Mouse (Mus musculus) olfactory bulb, adult 2 months (tissue): ENCODE measurements around the gene Babam2. TPM values are rescaled to one million over a fixed set of nuclear protein-coding genes. Genes with fewer than 3 reads are reported as not detected.

Experiments
- H3K27ac ChIP-seq: fragments of 200-500 bp; 2 replicates; pipeline ENCODE4 v1.5.1; 2012; ENCODE audit warnings: low read depth, low read length; ENCODE audit not compliant: insufficient read depth
- H3K4me1 ChIP-seq: fragments of 200-500 bp; 2 replicates; pipeline ENCODE4 v1.6.1; 2012; ENCODE audit warnings: low read length; ENCODE audit not compliant: control insufficient read depth, insufficient read depth
- H3K4me3 ChIP-seq: fragments of 200-500 bp; 2 replicates; pipeline ENCODE4 v1.5.1; 2012; ENCODE audit warnings: mild to moderate bottlenecking, low read depth, low read length, moderate library complexity; ENCODE audit not compliant: insufficient read depth
- CTCF ChIP-seq: fragments of 200-500 bp; IDR thresholded peaks from 2 replicates; pipeline ENCODE4 v1.5.1; 2012; ENCODE audit warnings: low read depth, mild to moderate bottlenecking, low read length, moderate library complexity; ENCODE audit not compliant: insufficient read depth
- POLR2A ChIP-seq: fragments of 200-500 bp; IDR thresholded peaks from 2 replicates; pipeline ENCODE4 v1.6.1; 2012; ENCODE audit warnings: mild to moderate bottlenecking, low read depth, low read length, moderate library complexity; ENCODE audit not compliant: insufficient read depth
- WGBS: fragments of 180-500 bp; shearing (Covaris S2); methylation state at CpG from one replicate; pipeline ENCODE4 v1.1.7; 2018; 5-methylcytosine and 5-hydroxymethylcytosine counted together
- polyA plus RNA-seq: library from polyadenylated mRNA; stranded (reverse); fragments of >200 nt; gene quantifications from 2 replicates; pipeline ENCODE4 v1.2.4, GENCODE M21; 2012; ENCODE audit warnings: low replicate concordance; ENCODE audit not compliant: missing spikeins, insufficient read depth, insufficient read length

Babam2 gene
- polyA plus RNA-seq, 1 experiment = not detected

- Histone ChIP-seq H3K4me1 (no peaks in the 10 kb centered on the region), H3K27ac (no peak overlapping the region), H3K4me3 (no peak overlapping the region)
- 95% methylated on average over 1 of the region's 1 CpGs for WGBS
- TF ChIP-seq POLR2A = no peak
- no peak for TF ChIP-seq CTCF
Observed at GRCm38 (mm10) chr5:31682305-31682704, 15.2 kb upstream of the Babam2 start.

GRCm38 (mm10) chr5:31686040-31686439 lies 11.4 kb upstream of the Babam2 start:
- Histone ChIP-seq H3K4me1 (no peaks in the 10 kb centered on the region), H3K4me3 (no peak overlapping the region), H3K27ac (no peak overlapping the region)
- TF ChIP-seq CTCF = no peak
- TF ChIP-seq POLR2A = no peak
- 59% methylated on average over 2 of the region's 2 CpGs for WGBS

- H3K4me3 ChIP-seq = no peak overlapping the region
- WGBS = 92% methylated on average over 3 of the region's 3 CpGs
- H3K27ac ChIP-seq = no peak overlapping the region
- TF ChIP-seq CTCF (no peak), POLR2A (no peak)
- H3K4me1 ChIP-seq = no peaks in the 10 kb centered on the region
Observed at GRCm38 (mm10) chr5:31687972-31688371, 9.5 kb upstream of the Babam2 start.

- TF ChIP-seq POLR2A (no peak), CTCF (no peak)
- 0 out of 2 replicates have a peak, but pooled peaks cover 3% of the 10 kb centered on the region for H3K4me1 ChIP-seq
- no peak overlapping the region for H3K27ac ChIP-seq
- no peak overlapping the region for H3K4me3 ChIP-seq
Observed at GRCm38 (mm10) chr5:31693191-31693590, 4.3 kb upstream of the Babam2 start.

GRCm38 (mm10) chr5:31696971-31697643 lies 377 bp upstream of the Babam2 start, which contains the start of gene Rbks:
Rbks (minus strand) TSS chr5:31697627.
- H3K27ac ChIP-seq = peak within 1 kb of the TSS; percentile 87
- peak within 1 kb of the TSS; percentile 78 for H3K4me3 ChIP-seq
- WGBS = 4% methylated on average over 18 of the region's 18 CpGs
- H3K4me1 ChIP-seq = 0 out of 2 replicates have a peak, but pooled peaks cover 3% of the 10 kb centered on the region
- no peak for TF ChIP-seq CTCF
- no peak; the same call in 1 of the 2 replicates for TF ChIP-seq POLR2A

GRCm38 (mm10) chr5:31698297-31698726 lies 828 bp downstream of the Babam2 start:
- WGBS = under 1% methylated on average over 16 of the region's 16 CpGs
- Histone ChIP-seq H3K27ac (peak overlapping the region; percentile 85), H3K4me1 (0 out of 2 replicates have a peak, but pooled peaks cover 3% of the 10 kb centered on the region), H3K4me3 (peak overlapping the region; percentile 78)
- TF ChIP-seq POLR2A (no peak), CTCF (no peak)

- no peak overlapping the region; the same call in 1 of the 2 replicates for H3K27ac ChIP-seq
- TF ChIP-seq POLR2A (no peak), CTCF (no peak)
- WGBS = 20% methylated on average over 4 of the region's 4 CpGs
- H3K4me1 ChIP-seq = 0 out of 2 replicates have a peak, but pooled peaks cover 3% of the 10 kb centered on the region
- no peak overlapping the region for H3K4me3 ChIP-seq
Observed at GRCm38 (mm10) chr5:31698931-31699330, 1.4 kb downstream of the Babam2 start.

- Histone ChIP-seq H3K27ac (no peak overlapping the region), H3K4me3 (no peak overlapping the region), H3K4me1 (0 out of 2 replicates have a peak, but pooled peaks cover 3% of the 10 kb centered on the region)
- TF ChIP-seq CTCF (no peak), POLR2A (no peak)
Observed at GRCm38 (mm10) chr5:31699397-31699796, 1.9 kb downstream of the Babam2 start.

GRCm38 (mm10) chr5:31704971-31705370 lies 7.5 kb downstream of the Babam2 start:
- Histone ChIP-seq H3K4me3 (no peak overlapping the region), H3K27ac (no peak overlapping the region; the same call in 1 of the 2 replicates), H3K4me1 (peaks cover 3% of the 10 kb centered on the region; the same call in 1 of the 2 replicates)
- 76% methylated on average over 5 of the region's 5 CpGs for WGBS
- TF ChIP-seq POLR2A (no peak), CTCF (no peak)
